Mouse (Mus musculus) neural tube, embryonic 10.5 days (tissue): Measurements from ENCODE around the gene Ucn2.

ENCODE experiments used
- DNase-seq: peaks from one replicate; pipeline ENCODE4 v3.0.0-alpha.2; 2017; ENCODE audit warnings: low spot score; ENCODE audit errors: extremely low spot score

The Ucn2 gene

GRCm38 (mm10) chr9:108985710-108986109, at the start of gene Ucn2:
Gene Ucn2, plus strand, starts transcription at chr9:108986010.
- DNase-seq, result no peak

- peak; percentile 94 for DNase-seq
These were observed 49.1 kb upstream of the Ucn2 start, which contains the start of gene Uqcrc1 for GRCm38 (mm10) chr9:108936418-108937364. Gene Uqcrc1, plus strand, starts transcription at chr9:108936633.

- no peak for DNase-seq
These were observed 40.7 kb upstream of the Ucn2 start for GRCm38 (mm10) chr9:108945111-108945510.

DNA sequence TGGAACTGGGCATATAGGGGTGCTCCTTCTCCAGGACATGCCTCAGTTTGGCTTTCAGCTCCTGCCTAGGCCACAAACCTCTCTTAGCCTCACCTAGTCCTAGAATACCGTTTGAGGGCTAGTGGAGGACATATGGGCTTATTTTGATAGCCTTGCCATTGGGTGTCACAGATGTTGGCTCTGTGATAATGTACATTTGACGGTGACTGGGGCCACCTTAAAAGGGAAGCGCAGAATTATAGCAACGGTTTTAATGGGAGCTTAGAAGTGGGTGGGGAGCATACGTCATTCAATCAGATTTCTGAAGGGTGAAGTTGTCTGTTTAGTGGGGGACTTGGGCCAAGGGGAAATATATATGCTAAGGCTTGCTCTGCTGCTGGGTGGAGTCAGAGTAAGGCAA, 40.2 kb upstream of the Ucn2 start:
- DNase-seq, result no peak

- no peak for DNase-seq
These were observed 36.4 kb upstream of the Ucn2 start for GRCm38 (mm10) chr9:108949231-108949966.

- DNase-seq, result no peak
These were observed 35.7 kb upstream of the Ucn2 start for GRCm38 (mm10) chr9:108949967-108950728.

- no peak for DNase-seq
These were observed 32.7 kb upstream of the Ucn2 start, which contains the start of gene Col7a1 for GRCm38 (mm10) chr9:108953081-108953636. Gene Col7a1, plus strand, starts transcription at chr9:108953586.

GRCm38 (mm10) chr9:108955241-108955640, 30.6 kb upstream of the Ucn2 start:
- no peak for DNase-seq

DNA sequence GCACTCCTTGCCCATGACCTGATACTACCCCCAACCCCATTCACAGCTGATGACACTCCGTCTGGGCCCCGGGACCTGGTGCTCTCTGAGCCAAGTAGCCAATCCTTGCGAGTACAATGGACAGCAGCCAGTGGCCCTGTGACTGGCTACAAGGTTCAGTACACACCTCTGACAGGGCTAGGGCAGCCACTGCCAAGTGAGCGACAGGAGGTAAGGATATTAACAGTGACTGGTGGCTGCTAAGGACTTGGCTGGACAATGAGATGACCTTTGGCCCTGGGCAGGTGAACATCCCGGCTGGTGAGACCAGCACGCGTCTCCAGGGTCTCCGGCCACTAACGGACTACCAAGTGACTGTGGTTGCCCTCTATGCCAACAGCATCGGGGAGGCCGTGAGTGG, 30.0 kb upstream of the Ucn2 start:
- no peak for DNase-seq

DNA sequence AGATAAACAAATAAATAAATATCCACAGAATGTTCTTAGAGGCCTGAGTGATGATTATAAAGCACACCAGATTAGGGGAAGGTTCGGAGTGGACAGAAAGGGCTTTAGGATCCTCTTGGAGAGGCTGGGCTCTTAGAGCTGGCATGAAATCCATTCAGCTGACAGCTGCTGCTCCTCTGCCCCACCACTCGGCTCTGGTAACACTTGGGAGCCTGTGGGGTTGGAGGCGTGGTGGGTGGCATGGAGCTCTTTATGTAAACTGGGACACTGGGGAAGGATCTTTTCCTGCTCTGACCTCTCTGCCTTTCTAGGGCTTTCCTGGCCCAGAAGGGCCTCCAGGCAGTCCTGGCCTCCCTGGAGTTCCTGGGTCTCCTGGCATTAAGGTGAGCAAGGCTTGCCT, 22.2 kb upstream of the Ucn2 start:
- no peak for DNase-seq

GRCm38 (mm10) chr9:108964338-108964737, 21.5 kb upstream of the Ucn2 start:
- DNase-seq, result no peak

GRCm38 (mm10) chr9:108970623-108971022, 15.2 kb upstream of the Ucn2 start:
- no peak for DNase-seq

GRCm38 (mm10) chr9:108976483-108976882, 9.3 kb upstream of the Ucn2 start:
- DNase-seq, result no peak

- DNase-seq, result no peak
These were observed 7.8 kb upstream of the Ucn2 start for GRCm38 (mm10) chr9:108977966-108978365.

GRCm38 (mm10) chr9:108982498-108982897, 3.3 kb upstream of the Ucn2 start:
- DNase-seq, result no peak

DNA sequence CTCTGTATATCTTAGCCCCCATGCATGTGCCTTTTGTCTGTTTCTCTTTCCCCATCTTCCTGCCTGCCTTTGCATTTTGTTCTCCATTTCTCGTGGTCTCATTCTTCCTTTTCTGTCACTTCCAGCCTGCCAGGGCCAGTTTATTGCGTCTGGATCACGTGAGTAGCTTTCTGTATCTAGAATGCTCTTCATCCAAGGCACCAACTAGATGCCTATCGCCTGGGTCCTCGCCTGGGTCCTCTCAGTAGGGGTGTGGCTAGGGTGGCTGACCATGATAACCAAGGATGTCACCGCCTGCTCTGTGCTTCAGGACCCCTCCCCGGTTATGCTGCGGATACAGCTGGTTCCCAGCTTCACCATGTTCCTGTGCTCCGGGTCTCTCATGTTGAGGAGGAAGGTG, 2.6 kb upstream of the Ucn2 start:
- DNase-seq, result no peak

DNA sequence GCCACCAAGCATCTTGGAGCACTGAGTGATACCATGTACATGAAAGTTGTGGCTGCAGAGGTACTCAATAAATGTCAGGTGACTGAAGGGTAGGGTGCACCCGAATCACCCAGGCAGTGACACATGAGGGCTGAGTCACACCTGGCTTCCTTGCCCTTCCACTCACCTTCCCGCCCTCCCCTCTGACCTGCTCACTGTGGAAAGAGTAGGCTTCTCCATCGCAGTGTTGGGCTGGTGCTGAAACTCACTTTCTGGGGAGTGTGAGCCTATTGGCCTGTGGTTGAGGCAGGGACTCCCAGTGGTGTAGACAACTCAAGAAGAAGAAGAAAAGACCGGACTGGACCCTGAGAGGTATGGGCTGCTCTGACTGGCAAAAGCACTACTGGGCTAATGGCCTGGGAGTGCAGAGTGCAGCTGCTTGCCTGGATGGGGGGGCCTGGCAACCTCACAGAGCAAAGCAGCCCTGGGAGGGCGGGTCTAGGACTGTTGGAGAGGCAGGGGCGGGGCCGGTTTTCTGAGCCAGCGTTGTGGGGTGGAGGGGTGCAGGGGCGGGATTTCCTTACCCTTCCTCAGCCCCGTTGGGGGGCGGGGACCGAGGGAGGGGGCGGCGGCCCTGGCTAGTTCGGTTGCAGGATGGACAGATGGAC, 2.0 kb downstream of the Ucn2 start:
- no peak for DNase-seq

DNA sequence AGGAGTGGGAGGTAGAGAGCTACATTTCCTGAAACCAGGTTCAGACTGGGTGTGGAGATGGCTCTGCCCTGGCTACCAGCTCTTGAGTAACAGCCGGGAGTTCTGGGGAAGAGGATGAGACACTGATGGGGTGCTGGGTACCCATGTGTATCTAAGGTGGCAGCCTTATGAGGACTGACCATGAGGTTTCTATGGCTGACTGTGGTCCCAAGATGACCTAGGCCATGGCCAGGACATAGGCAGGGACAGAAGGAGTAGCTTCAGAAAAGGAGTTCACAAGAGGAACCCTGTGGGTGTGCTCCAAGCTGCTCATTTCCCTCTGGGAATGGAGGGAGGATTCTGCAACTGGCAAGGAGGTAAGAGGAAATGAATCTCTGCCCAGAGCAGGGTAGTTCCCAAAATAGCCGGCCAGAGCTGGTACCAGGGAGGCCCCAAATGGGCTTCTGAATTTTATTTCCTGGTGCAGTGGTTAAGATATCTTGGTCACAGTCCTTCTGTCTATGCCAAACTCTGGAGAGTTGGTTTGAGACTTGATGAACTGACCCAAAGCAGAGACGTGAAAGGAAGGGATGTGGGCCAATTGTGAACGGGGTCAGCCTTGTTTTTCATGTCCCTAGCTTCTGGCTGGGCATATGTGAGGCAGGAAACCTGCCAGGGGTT, 4.1 kb downstream of the Ucn2 start:
- DNase-seq, result no peak

DNA sequence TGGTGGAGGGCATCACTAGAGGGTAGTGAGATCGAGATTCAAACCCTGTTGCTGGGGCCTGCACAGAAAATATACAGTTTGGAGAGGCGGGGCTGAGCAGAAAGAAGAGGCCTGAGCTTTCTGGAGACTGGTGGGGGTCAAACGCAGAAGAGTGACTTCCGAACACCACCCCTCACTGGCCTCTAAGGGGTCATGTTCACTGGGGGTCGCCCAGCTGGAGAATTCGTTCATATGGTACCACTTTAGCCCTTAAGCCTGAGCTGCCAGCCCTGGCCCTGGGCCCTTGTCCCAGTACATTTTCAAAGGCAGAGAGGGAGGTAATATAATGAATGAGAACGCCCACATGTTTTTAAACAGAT, 4.6 kb downstream of the Ucn2 start:
- DNase-seq, result no peak

GRCm38 (mm10) chr9:108991428-108992084, 5.7 kb downstream of the Ucn2 start, which contains the start of gene Pfkfb4:
Gene Pfkfb4, plus strand, starts transcription at chr9:108991778.
- DNase-seq, result peak; percentile 91
